Mouse (Mus musculus): Measurements from ENCODE around the gene Gm44965.

Gene Gm44965

GRCm38 (mm10) chr6:48593158-48594042 is at the start of gene Gm44965, which contains the start of gene Repin1:
Gene Gm44965 (plus strand): TSS chr6:48593941.
Gene Repin1 (plus strand): TSS chr6:48593883.
- peak; percentile 84 for DNase-seq

GRCm38 (mm10) chr6:48545251-48545650 is 48.5 kb upstream of the Gm44965 start:
- DNase-seq = no peak

GRCm38 (mm10) chr6:48546271-48546670 is 47.5 kb upstream of the Gm44965 start:
- peak; percentile 28 for DNase-seq

GRCm38 (mm10) chr6:48546858-48547257 is 46.9 kb upstream of the Gm44965 start:
- no peak for DNase-seq

GRCm38 (mm10) chr6:48548314-48548713 is 45.4 kb upstream of the Gm44965 start:
- DNase-seq = no peak

- peak; percentile 66 for DNase-seq
Observed at GRCm38 (mm10) chr6:48552918-48553317, 40.8 kb upstream of the Gm44965 start.

- no peak for DNase-seq
Observed at GRCm38 (mm10) chr6:48553819-48554218, 39.9 kb upstream of the Gm44965 start.

GRCm38 (mm10) chr6:48554280-48555103 is 39.2 kb upstream of the Gm44965 start, which contains the start of gene Lrrc61:
Gene Lrrc61 (plus strand): TSS chr6:48554796.
- peak; percentile 87 for DNase-seq

GRCm38 (mm10) chr6:48555104-48555890 is 38.4 kb upstream of the Gm44965 start:
- peak; percentile 23 for DNase-seq

GRCm38 (mm10) chr6:48555956-48556355 is 37.8 kb upstream of the Gm44965 start:
- DNase-seq = no peak

GRCm38 (mm10) chr6:48565693-48566310 is 27.9 kb upstream of the Gm44965 start:
- no peak for DNase-seq

- no peak for DNase-seq
Observed at GRCm38 (mm10) chr6:48566312-48566711, 27.4 kb upstream of the Gm44965 start.

GRCm38 (mm10) chr6:48568036-48568984 is 25.4 kb upstream of the Gm44965 start:
- peak; percentile 11 for DNase-seq

- DNase-seq = no peak
Observed at GRCm38 (mm10) chr6:48569065-48569807, 24.5 kb upstream of the Gm44965 start.

- DNase-seq = no peak
Observed at GRCm38 (mm10) chr6:48572014-48572413, 21.7 kb upstream of the Gm44965 start.

- peak; percentile 54 for DNase-seq
Observed at GRCm38 (mm10) chr6:48572572-48573061, 21.1 kb upstream of the Gm44965 start, which contains the start of gene Rarres2. Gene Rarres2 (minus strand): TSS chr6:48572789.

GRCm38 (mm10) chr6:48573280-48573679 is 20.5 kb upstream of the Gm44965 start:
- DNase-seq = no peak

GRCm38 (mm10) chr6:48573981-48574380 is 19.8 kb upstream of the Gm44965 start:
- no peak for DNase-seq

GRCm38 (mm10) chr6:48578736-48579135 is 15.0 kb upstream of the Gm44965 start:
- DNase-seq = no peak

- no peak for DNase-seq
Observed at GRCm38 (mm10) chr6:48579215-48579648, 14.5 kb upstream of the Gm44965 start.
